Mouse (Mus musculus): ENCODE results near the gene 4833420G17Rik.

- TF ChIP-seq CTCF (IDR thresholded peaks at IDR 0.05; ENCODE audit: borderline replicate concordance, insufficient read depth, low read depth, low read length) = no peak
- no peak for TF ChIP-seq POLR2A (IDR thresholded peaks at IDR 0.05; ENCODE audit: borderline replicate concordance, insufficient read depth, low read length)
Observed at GRCm38 (mm10) chr13:119432041-119432440, 30.5 kb upstream of the 4833420G17Rik start.
